ENCODE assay signal across 8 mouse cellular contexts in genomic region chr19:6067011-6067723, GRCm38 (mm10). TPM values are rescaled to one million over a fixed set of nuclear protein-coding genes. Genes with fewer than 3 reads are reported as not detected.
A peak's percentile ranks its signal among the peaks of the same experiment; 100 is the strongest.
DNase-seq lines count a peak whose midpoint lies in the region; ATAC-seq and TF ChIP-seq lines count a peak whose summit lies in the region.

No protein-coding gene starts in this region.

- TF ChIP-seq CTCF in cortical plate, adult 2 months (IDR thresholded peaks at IDR 0.05; ENCODE audit: extremely low read depth, insufficient read depth, low read length) = peak; percentile 77

- no peaks in the 10 kb centered on the region for H3K27me3 ChIP-seq in intestine, embryonic 15.5 days (replicated peaks)

- H3K9me3 ChIP-seq in intestine, embryonic 15.5 days = no peaks in the 10 kb centered on the region

- intact Hi-C loops in left cerebral cortex, postnatal 36 days (cut with DNase I) = loop anchor here (5.0 kb wide), 1 partner anchor 270 kb away; no protein-coding TSS in a partner anchor

- H3K9ac ChIP-seq in intestine, embryonic 15.5 days = peak overlapping the region; percentile 54

- TF ChIP-seq POLR2A in cortical plate, adult 2 months (IDR thresholded peaks at IDR 0.05; ENCODE audit: extremely low read depth, insufficient read depth, low read length) = 0 out of 2 replicates have a peak, but pooled peaks have one; percentile 13

- H3K4me1 ChIP-seq in cortical plate, adult 2 months (ENCODE audit: control insufficient read depth, insufficient read depth, low read length) = peaks cover 6% of the 10 kb centered on the region
- H3K4me1 ChIP-seq in intestine, embryonic 15.5 days (replicated peaks) = peaks cover 28% of the 10 kb centered on the region

- H3K4me3 ChIP-seq in cortical plate, adult 2 months (ENCODE audit: insufficient read depth, low read length) = peak overlapping the region; percentile 40
- H3K4me3 ChIP-seq in intestine, embryonic 15.5 days (replicated peaks) = peak overlapping the region; percentile 48

- WGBS in intestine, embryonic 15.5 days = under 1% methylated on average over 30 of the region's 30 CpGs

- peak; percentile 70 for ATAC-seq in intestine, embryonic 15.5 days

- H3K36me3 ChIP-seq in intestine, embryonic 15.5 days = peaks cover 26% of the 10 kb centered on the region

- H3K27ac ChIP-seq in cortical plate, adult 2 months (ENCODE audit: insufficient read depth, low read length) = peak overlapping the region; percentile 50; the same call in 1 of the 2 replicates
- H3K27ac ChIP-seq in intestine, embryonic 15.5 days = peak overlapping the region; percentile 76

- peak overlapping the region; percentile 92 for H3K4me2 ChIP-seq in intestine, embryonic 15.5 days (replicated peaks)

- peak; percentile 52 for DNase-seq in ovary, adult 18-20 months (ENCODE audit: low spot score)
- DNase-seq in ovary, postnatal 10 days (ENCODE audit: low spot score) = no peak
- peak; percentile 84 for DNase-seq in gastrocnemius, postnatal 10 days
- peak; percentile 79 to 82 for DNase-seq in left cerebral cortex, postnatal 36 days (ENCODE audit: low spot score in 2 of 2)
- DNase-seq in mesoderm, embryonic 11.5 days (ENCODE audit: low read depth, low spot score) = peak; percentile 89
- peak; percentile 69 for DNase-seq in skeletal muscle tissue, adult 2 months (ENCODE audit: low read depth, low spot score)

RNA-seq across cellular contexts. Expression of gene Tm7sf2, which starts 1.0 kb away (rescaled TPM):
- polyA plus RNA-seq in cortical plate, adult 2 months (2012; rRNA removed) = 59.3 and 60.1 TPM in 2 replicates
- 1 to 10 TPM; 4.7 to 5.8 TPM for total RNA-seq in gastrocnemius, postnatal 10 days (2021)
- polyA plus RNA-seq in intestine, embryonic 15.5 days (2015; fragmentation: Nextera tagmentation; extraction: Ambion mirVana) = 34.8 and 34.9 TPM in 2 replicates
- 10 to 100 TPM; 28.2 to 29.1 TPM for total RNA-seq in left cerebral cortex, postnatal 36 days (2021)

RNA-seq across cellular contexts. Expression of gene Znhit2, which starts 6.2 kb away (rescaled TPM):
- 58.0 and 58.9 TPM in 2 replicates for polyA plus RNA-seq in cortical plate, adult 2 months (2012; rRNA removed)
- total RNA-seq in gastrocnemius, postnatal 10 days (2021) = 10 to 100 TPM; 10.6 to 11.0 TPM
- 30.1 and 31.9 TPM in 2 replicates for polyA plus RNA-seq in intestine, embryonic 15.5 days (2015; fragmentation: Nextera tagmentation; extraction: Ambion mirVana)
- total RNA-seq in left cerebral cortex, postnatal 36 days (2021) = 10 to 100 TPM; 35.5 to 40.7 TPM

RNA-seq across cellular contexts. Expression of gene Fau, which starts 9.5 kb away (rescaled TPM):
- 920 and 922 TPM in 2 replicates for polyA plus RNA-seq in cortical plate, adult 2 months (2012; rRNA removed)
- total RNA-seq in gastrocnemius, postnatal 10 days (2021) = 100 to 1,000 TPM; 669 to 708 TPM
- 876 and 881 TPM in 2 replicates for polyA plus RNA-seq in intestine, embryonic 15.5 days (2015; fragmentation: Nextera tagmentation; extraction: Ambion mirVana)
- 100 to 1,000 TPM; 637 to 694 TPM for total RNA-seq in left cerebral cortex, postnatal 36 days (2021)

RNA-seq across cellular contexts. Expression of gene Mrpl49, which starts 9.6 kb away (rescaled TPM):
- polyA plus RNA-seq in cortical plate, adult 2 months (2012; rRNA removed) = 41.4 and 44.4 TPM in 2 replicates
- 10 to 100 TPM; 34.1 to 36.3 TPM for total RNA-seq in gastrocnemius, postnatal 10 days (2021)
- polyA plus RNA-seq in intestine, embryonic 15.5 days (2015; fragmentation: Nextera tagmentation; extraction: Ambion mirVana) = 72.7 and 78.4 TPM in 2 replicates
- total RNA-seq in left cerebral cortex, postnatal 36 days (2021) = 10 to 100 TPM; 40.5 to 45.1 TPM

RNA-seq across cellular contexts. Expression of gene Vps51, which starts 9.9 kb away (rescaled TPM):
- polyA plus RNA-seq in cortical plate, adult 2 months (2012; rRNA removed) = 97.2 and 98.2 TPM in 2 replicates
- 10 to 100 TPM; 23.1 to 29.4 TPM for total RNA-seq in gastrocnemius, postnatal 10 days (2021)
- 61.2 and 64.5 TPM in 2 replicates for polyA plus RNA-seq in intestine, embryonic 15.5 days (2015; fragmentation: Nextera tagmentation; extraction: Ambion mirVana)
- 10 to 100 TPM; 83.9 to 87.0 TPM for total RNA-seq in left cerebral cortex, postnatal 36 days (2021)

Comparison
In these comparisons a context has a peak if more than half of its experiments do, and no peak if none do; other contexts are left out.
1. RNA of gene Tm7sf2, which starts 1.0 kb away (total RNA-seq): 28.2 to 29.1 TPM in left cerebral cortex, postnatal 36 days; 4.7 to 5.8 TPM in gastrocnemius, postnatal 10 days; every median in the first group is over 4 times any median in the second.